Mouse (Mus musculus) central nervous system, embryonic 11.5 days (tissue): ENCODE results near the gene Rnase4. TPM values are rescaled to one million over a fixed set of nuclear protein-coding genes. Genes with fewer than 3 reads are reported as not detected.

Experiments used
- polyA plus RNA-seq: library from polyadenylated mRNA; depleted of rRNA; stranded (reverse); fragments of >200 nt; gene quantifications from 2 replicates; pipeline ENCODE4 v1.2.3, GENCODE M21; 2012; rRNA removed

Rnase4 gene
- 8.4 and 16.1 TPM in 2 replicates for polyA plus RNA-seq

GRCm38 (mm10) chr14:51090921-51091900 is at the start of gene Rnase4, which contains the start of gene Ang:
Rnase4 (plus strand) TSS chr14:51091077.
Ang (plus strand) TSS chr14:51091150.

DNA sequence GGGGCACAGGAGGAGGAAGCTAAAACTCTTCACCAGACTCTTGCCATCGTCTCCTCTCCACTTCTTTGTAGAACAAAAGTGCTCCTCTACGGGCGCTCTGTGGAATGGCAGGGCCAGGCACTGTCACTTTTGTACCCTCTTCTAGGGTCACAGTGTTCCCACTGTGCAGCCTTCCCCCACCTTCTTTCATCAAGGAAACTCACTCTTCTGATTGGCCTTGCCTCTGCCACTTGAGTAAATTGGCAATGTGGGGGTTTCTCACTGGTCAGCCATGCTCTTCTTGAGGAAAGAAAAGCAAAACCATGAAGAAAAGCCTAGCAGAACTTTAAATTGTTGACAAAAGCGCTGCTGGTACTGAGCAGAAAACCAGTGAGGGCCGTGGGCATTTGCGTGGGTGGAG is 49.1 kb upstream of the Rnase4 start, which contains the start of gene Rnase9:
TSS of gene Rnase9 (minus strand) at position 101 of the 400 bp plus-strand sequence.

DNA sequence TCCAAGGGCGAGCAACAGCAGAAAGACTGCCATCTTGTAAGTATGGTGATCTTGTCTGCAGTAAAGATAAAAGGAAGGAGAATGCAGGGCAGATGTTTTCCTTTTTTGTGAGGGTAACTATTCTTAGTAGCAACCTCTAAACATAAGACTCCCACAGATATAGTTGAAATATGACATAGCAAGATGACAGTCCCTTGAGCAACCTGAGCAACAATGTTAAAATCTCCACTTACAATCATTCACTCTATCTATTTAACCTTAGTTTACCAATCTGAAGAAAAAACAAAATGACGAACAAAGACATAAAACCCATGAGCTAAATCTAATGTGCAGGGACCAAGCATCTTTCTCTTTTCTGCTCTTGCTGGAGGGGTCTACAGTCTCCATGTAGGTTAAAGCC is 40.8 kb upstream of the Rnase4 start, which contains the start of gene Rnase11:
TSS of gene Rnase11 (minus strand) at position 101 of the 400 bp plus-strand sequence.

GRCm38 (mm10) chr14:51057401-51057831 is 33.5 kb upstream of the Rnase4 start, which contains the start of gene Rnase12:
Rnase12 (minus strand) TSS chr14:51057661.

DNA sequence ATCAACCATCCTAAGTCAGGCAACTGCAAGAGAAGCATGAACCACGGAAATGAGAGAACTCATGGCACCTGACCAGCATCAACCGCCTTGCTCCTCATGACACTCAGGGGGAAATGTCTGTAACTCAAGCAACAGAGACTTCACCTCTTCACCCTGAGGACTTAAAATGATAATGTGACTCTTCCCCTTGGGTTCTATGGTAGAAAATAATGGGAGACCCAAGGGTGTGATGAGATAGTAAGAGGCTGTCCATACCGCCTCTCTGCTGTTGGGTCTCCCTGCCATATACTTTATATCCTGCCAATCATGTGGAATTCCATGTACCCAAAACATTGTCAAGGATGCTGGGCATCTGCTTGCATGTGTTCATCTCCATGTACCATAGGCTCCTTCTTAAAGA is 16.5 kb upstream of the Rnase4 start, which contains the start of gene Olfr750:
TSS of gene Olfr750 (minus strand) at position 101 of the 400 bp plus-strand sequence.

DNA sequence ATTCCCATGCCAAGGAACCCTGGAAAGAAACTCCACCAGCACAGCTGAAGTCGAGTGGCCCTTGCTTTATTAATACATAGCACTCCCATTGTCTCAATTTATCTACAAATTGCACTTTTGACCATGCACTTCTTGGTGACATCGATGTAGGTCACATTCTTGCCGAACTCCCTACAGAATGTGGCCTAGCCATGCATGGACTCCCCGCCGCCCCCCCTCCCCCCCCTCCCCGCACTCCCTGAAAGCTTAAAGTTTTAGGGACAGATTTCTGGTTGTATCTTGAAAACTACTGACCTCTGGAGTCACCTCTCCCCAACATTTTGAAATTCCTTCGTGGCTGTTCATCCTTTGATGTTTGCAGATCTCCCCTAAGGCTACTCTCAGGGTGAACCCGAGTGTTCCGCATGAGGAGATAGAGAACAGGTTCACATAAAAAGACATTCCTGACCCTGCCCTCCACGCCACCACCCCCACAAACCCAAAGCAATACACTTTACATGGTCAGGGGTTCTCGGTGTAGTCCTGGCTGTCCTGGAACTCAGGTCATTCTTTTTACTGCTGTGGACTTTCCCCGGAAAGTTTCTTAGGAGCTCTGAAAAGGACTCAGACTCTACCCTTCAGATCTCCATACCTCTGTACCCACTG is 23.2 kb downstream of the Rnase4 start, which contains the start of gene Eddm3b:
TSS of gene Eddm3b (plus strand) at position 511 of the 645 bp plus-strand sequence.

DNA sequence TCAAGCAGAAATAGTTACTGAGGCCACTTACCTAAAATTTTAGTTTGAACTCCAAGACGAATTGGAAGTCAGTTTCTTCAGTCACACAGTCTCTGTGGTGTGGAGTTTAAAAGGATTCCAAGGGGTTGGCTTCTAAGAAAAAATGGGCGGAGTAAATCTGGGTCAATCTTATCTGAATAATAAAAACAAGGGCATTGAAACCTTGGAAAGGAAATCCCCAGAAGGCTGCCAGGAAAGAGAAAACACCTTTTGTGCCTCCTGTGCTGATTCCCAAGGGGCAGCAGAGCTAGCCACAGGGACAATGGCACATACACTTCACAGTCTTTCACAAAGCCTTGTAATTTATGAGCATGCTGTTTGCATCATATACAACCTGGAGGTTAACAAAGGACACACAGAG is 55.8 kb downstream of the Rnase4 start, which contains the start of gene Rnase1:
TSS of gene Rnase1 (minus strand) at position 101 of the 400 bp plus-strand sequence.

Other genes starting within 250 kb of the Rnase4 start
- gene Tep1, start 220.5 kb upstream of the Rnase4 start, polyA plus RNA-seq, result 8.0 and 11.4 TPM in 2 replicates
- gene Klhl33, start 193.6 kb upstream of the Rnase4 start, polyA plus RNA-seq, result 0.26 and 0.34 TPM in 2 replicates
- 116 and 147 TPM in 2 replicates for gene Osgep, start 166.2 kb upstream of the Rnase4 start, polyA plus RNA-seq
- gene Apex1, start 166.1 kb upstream of the Rnase4 start, polyA plus RNA-seq, result 251 and 280 TPM in 2 replicates
- 82.2 and 83.3 TPM in 2 replicates for gene Pip4p1, start 160.2 kb upstream of the Rnase4 start, polyA plus RNA-seq
- gene Pnp, start 160.0 kb upstream of the Rnase4 start, polyA plus RNA-seq, result 56.1 and 57.4 TPM in 2 replicates
- gene Gm49342, start 146.6 kb upstream of the Rnase4 start, polyA plus RNA-seq, result 55.7 and 88.9 TPM in 2 replicates
- gene Pnp2, start 135.1 kb upstream of the Rnase4 start, polyA plus RNA-seq, result 0.55 and 0.57 TPM in 2 replicates
- 0.04 TPM in 1 of 2 replicates, not detected in the other for gene Rnase10, start 83.3 kb upstream of the Rnase4 start, polyA plus RNA-seq
- gene Rnase9, start 49.2 kb upstream of the Rnase4 start, polyA plus RNA-seq, result not detected in 2 replicates
- gene Rnase11, start 40.9 kb upstream of the Rnase4 start, polyA plus RNA-seq, result not detected in 2 replicates
- gene Rnase12, start 33.4 kb upstream of the Rnase4 start, polyA plus RNA-seq, result 0.14 and 0.47 TPM in 2 replicates
- gene Olfr750, start 16.6 kb upstream of the Rnase4 start, polyA plus RNA-seq, result not detected in 2 replicates
- 4.2 and 5.2 TPM in 2 replicates for gene Ang, start 73 bp downstream of the Rnase4 start, polyA plus RNA-seq
- gene Eddm3b, start 23.3 kb downstream of the Rnase4 start, polyA plus RNA-seq, result 0.04 TPM in 1 of 2 replicates, not detected in the other
- 0.16 and 0.19 TPM in 2 replicates for gene Rnase6, start 32.8 kb downstream of the Rnase4 start, polyA plus RNA-seq
- 0.05 and 0.10 TPM in 2 replicates for gene Rnase1, start 55.7 kb downstream of the Rnase4 start, polyA plus RNA-seq
- not detected in 2 replicates for gene Rnase2b, start 71.2 kb downstream of the Rnase4 start, polyA plus RNA-seq
- not detected in 2 replicates for gene Ang2, start 108.1 kb downstream of the Rnase4 start, polyA plus RNA-seq
- gene Ear14, start 112.3 kb downstream of the Rnase4 start, polyA plus RNA-seq, result not detected in 2 replicates
- gene Rnase2a, start 165.0 kb downstream of the Rnase4 start, polyA plus RNA-seq, result not detected in 2 replicates